Mouse (Mus musculus): ENCODE measurements around the gene Mb21d2. TPM values are rescaled to one million over a fixed set of nuclear protein-coding genes. Genes with fewer than 3 reads are reported as not detected.

The Mb21d2 gene
- total RNA-seq, 2 experiments from 2014 or later: 8.3 to 9.1 TPM

Other genes starting within 250 kb of the Mb21d2 start
- gene Fgf12, start 176.6 kb downstream of the Mb21d2 start, total RNA-seq (2021): 1 to 10 TPM in 1 of 2 experiments, under 1 TPM in 1; 0.52 to 2.1 TPM